Mouse (Mus musculus): ENCODE measurements at regions not wholly inside any gene's neighbourhood (a gene's known extent, or its start where the extent isn't known, plus 50 kb on each side); places are given as distances from the start of the nearest gene placed in this dataset.
A peak's percentile ranks its signal among the peaks of the same experiment; 100 is the strongest.

DNA sequence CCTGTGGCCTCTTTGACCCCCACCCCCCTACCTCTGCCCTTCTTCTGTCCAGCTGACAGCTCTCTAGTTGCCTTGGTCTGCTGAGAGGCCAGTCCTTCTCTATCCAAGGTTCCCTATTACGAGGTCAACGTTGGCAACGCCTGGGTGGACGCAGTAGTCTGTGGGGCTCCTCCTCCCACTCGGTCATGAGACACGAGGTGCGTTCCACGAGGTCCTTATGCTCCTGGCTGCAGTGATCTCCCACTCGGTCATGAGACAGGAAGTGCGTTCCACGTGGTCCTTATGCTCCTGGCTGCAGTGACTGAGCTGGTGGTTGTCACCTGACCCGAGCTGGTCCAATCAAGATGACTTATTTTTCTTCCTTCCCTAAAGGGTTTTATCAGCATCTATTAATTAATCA is 220.7 kb downstream of the Prex1 start:
- Histone ChIP-seq H3K9me3 (ENCODE audit: control insufficient read depth, low read length) (no peaks in the 10 kb centered on the region), H3K27me3 (ENCODE audit: control insufficient read depth, insufficient read depth, low read length) (no peaks in the 10 kb centered on the region), H3K4me1 (ENCODE audit: control insufficient read depth, insufficient read depth, low read length) (peaks cover 20% of the 10 kb centered on the region), H3K27ac (replicated peaks; ENCODE audit: low read depth, low read length) (no peak overlapping the region), H3K4me3 (replicated peaks; ENCODE audit: low read depth, low read length) (no peak overlapping the region), H3K9ac (replicated peaks; ENCODE audit: low read length) (no peak overlapping the region), H3K36me3 (ENCODE audit: control insufficient read depth, insufficient read depth, low read length) (no peaks in the 10 kb centered on the region), H3K4me2 (ENCODE audit: low read length) (no peak overlapping the region)
- WGBS = 86% methylated on average over 12 of the region's 12 CpGs
- DNase-seq = no peak
- no peak for ATAC-seq (ENCODE audit: low FRiP score, low TSS enrichment)

DNA sequence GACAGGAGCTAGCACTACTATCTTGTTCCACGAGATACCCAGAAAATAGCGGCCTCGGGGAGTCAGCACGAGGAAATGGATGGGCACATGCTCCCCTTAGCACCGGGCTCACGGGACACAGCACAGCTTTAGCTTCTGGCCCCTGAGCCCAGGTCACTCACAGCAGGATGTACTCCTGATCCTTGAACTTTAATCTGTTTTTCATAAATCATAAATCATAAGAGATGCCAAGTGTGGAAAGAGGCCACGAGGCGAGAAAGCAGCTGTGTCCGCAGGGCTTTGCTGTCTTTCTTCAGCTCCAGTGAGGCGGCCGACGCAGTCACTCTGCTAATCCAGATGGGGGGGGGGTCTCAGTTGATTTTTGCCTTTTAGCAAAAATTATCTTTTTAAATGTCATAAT is 221.2 kb downstream of the Prex1 start:
- DNase-seq (no peak), ATAC-seq (ENCODE audit: low FRiP score, low TSS enrichment) (no peak)
- Histone ChIP-seq H3K4me2 (ENCODE audit: low read length) (no peak overlapping the region), H3K27me3 (ENCODE audit: control insufficient read depth, insufficient read depth, low read length) (no peaks in the 10 kb centered on the region), H3K9me3 (ENCODE audit: control insufficient read depth, low read length) (no peaks in the 10 kb centered on the region), H3K4me1 (ENCODE audit: control insufficient read depth, insufficient read depth, low read length) (peaks cover 25% of the 10 kb centered on the region), H3K27ac (replicated peaks; ENCODE audit: low read depth, low read length) (no peak overlapping the region), H3K9ac (replicated peaks; ENCODE audit: low read length) (no peak overlapping the region), H3K36me3 (ENCODE audit: control insufficient read depth, insufficient read depth, low read length) (no peaks in the 10 kb centered on the region), H3K4me3 (replicated peaks; ENCODE audit: low read depth, low read length) (no peak overlapping the region)
- 74% methylated on average over 12 of the region's 12 CpGs for WGBS

DNA sequence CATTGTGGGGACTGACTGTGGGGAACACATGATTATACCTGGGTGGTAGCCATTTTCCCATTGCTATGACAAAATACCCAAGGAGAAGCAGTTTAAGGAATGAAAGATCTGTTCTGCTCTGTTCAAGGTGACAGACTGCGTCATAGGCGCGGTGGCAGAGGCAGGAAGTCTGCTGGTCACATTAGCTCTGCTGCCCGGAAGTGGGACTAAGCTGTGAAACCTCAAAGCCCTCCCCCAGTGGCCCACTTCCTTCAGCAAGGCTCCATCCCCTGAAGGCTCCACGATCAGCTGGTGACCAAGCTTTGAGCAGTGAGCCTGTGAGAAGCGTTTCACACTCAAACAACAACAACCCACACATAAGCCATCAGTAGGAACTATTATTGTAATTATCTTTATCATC is 221.8 kb downstream of the Prex1 start:
- no peak overlapping the region for H3K9ac ChIP-seq (replicated peaks; ENCODE audit: low read length)
- no peaks in the 10 kb centered on the region for H3K27me3 ChIP-seq (ENCODE audit: control insufficient read depth, insufficient read depth, low read length)
- DNase-seq (no peak), ATAC-seq (ENCODE audit: low FRiP score, low TSS enrichment) (no peak)
- no peak overlapping the region for H3K4me2 ChIP-seq (ENCODE audit: low read length)
- no peaks in the 10 kb centered on the region for H3K36me3 ChIP-seq (ENCODE audit: control insufficient read depth, insufficient read depth, low read length)
- WGBS = 89% methylated on average over 6 of the region's 6 CpGs
- peaks cover 30% of the 10 kb centered on the region for H3K4me1 ChIP-seq (ENCODE audit: control insufficient read depth, insufficient read depth, low read length)
- H3K4me3 ChIP-seq (replicated peaks; ENCODE audit: low read depth, low read length) = no peak overlapping the region
- no peaks in the 10 kb centered on the region for H3K9me3 ChIP-seq (ENCODE audit: control insufficient read depth, low read length)
- no peak overlapping the region for H3K27ac ChIP-seq (replicated peaks; ENCODE audit: low read depth, low read length)

DNA sequence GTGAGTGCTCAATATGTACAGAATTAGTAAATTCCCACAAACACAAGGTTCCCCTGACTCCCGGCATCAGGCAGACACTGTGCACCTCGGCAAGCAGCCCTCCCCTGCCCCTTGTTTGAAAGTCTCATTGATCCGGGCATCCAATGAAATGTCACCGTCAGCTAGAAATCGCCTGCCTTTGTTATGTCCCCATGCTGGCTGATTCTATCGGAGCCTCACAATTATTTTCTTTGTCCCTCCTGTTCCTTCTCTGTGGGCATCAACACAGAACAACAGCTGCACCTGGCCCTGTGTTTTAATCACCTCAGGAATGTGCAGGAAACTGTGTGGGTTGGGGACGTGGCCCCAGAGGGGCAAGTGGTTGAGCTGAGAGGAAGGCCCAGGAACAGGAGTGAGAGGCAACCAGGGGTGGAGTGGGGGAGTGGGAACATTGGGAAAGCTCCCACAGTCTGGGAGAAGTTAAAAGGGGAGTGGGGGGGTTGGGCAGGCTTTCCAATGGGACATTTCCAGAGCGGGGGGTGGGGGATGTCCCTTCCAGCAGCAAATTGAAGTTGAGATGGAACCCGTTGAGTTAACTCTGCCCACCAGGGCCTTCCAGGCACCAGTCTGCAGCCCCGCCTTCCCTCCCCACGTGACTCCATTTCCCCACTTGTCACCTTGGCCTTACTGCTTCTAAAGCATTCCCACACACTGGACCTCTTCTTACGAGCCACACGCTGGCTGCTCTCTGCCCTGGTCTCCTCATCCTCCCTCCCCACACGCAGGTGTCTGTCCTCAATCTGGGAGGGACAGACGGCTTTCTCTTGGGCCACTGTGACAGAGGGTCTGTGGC is 224.4 kb downstream of the Prex1 start:
- peak; percentile 71 for DNase-seq
- no peaks in the 10 kb centered on the region for H3K36me3 ChIP-seq (ENCODE audit: control insufficient read depth, insufficient read depth, low read length)
- H3K4me3 ChIP-seq (replicated peaks; ENCODE audit: low read depth, low read length) = no peak overlapping the region
- no peak overlapping the region for H3K9ac ChIP-seq (replicated peaks; ENCODE audit: low read length)
- H3K4me1 ChIP-seq (ENCODE audit: control insufficient read depth, insufficient read depth, low read length) = peaks cover 35% of the 10 kb centered on the region
- H3K27ac ChIP-seq (replicated peaks; ENCODE audit: low read depth, low read length) = peak overlapping the region; percentile 55
- ATAC-seq (ENCODE audit: low FRiP score, low TSS enrichment) = no peak
- no peaks in the 10 kb centered on the region for H3K27me3 ChIP-seq (ENCODE audit: control insufficient read depth, insufficient read depth, low read length)
- WGBS = 17% methylated on average over 15 of the region's 15 CpGs
- H3K4me2 ChIP-seq (ENCODE audit: low read length) = no peak overlapping the region
- H3K9me3 ChIP-seq (ENCODE audit: control insufficient read depth, low read length) = no peaks in the 10 kb centered on the region

DNA sequence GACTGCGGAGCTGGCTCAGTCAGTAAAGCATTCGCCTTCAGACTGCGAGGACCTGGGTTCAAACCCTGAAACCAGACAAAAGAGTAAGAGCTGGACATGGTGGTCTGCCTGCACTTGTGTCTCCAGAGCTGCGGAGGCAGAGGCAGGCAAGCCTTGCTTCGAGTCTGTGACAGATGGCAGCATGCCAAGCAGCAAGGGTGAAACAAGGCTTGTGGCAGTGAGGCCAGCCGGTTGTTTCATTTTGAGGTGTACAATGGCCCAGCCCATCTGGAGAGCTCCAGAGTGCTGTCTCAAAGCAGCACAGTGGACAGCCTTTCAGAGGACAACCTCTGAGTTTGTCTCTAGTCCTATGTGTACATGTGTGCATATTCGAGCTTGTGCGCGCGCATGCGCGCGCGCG is 225.9 kb downstream of the Prex1 start:
- H3K27ac ChIP-seq (replicated peaks; ENCODE audit: low read depth, low read length) = no peak overlapping the region
- DNase-seq = peak; percentile 72
- no peak overlapping the region for H3K9ac ChIP-seq (replicated peaks; ENCODE audit: low read length)
- no peaks in the 10 kb centered on the region for H3K27me3 ChIP-seq (ENCODE audit: control insufficient read depth, insufficient read depth, low read length)
- H3K36me3 ChIP-seq (ENCODE audit: control insufficient read depth, insufficient read depth, low read length) = no peaks in the 10 kb centered on the region
- H3K4me1 ChIP-seq (ENCODE audit: control insufficient read depth, insufficient read depth, low read length) = peaks cover 41% of the 10 kb centered on the region
- no peak overlapping the region for H3K4me2 ChIP-seq (ENCODE audit: low read length)
- ATAC-seq (ENCODE audit: low FRiP score, low TSS enrichment) = peak; percentile 18; the same call in 1 of the 2 replicates
- no peaks in the 10 kb centered on the region for H3K9me3 ChIP-seq (ENCODE audit: control insufficient read depth, low read length)
- 79% methylated on average over 15 of the region's 15 CpGs for WGBS
- no peak overlapping the region for H3K4me3 ChIP-seq (replicated peaks; ENCODE audit: low read depth, low read length)

DNA sequence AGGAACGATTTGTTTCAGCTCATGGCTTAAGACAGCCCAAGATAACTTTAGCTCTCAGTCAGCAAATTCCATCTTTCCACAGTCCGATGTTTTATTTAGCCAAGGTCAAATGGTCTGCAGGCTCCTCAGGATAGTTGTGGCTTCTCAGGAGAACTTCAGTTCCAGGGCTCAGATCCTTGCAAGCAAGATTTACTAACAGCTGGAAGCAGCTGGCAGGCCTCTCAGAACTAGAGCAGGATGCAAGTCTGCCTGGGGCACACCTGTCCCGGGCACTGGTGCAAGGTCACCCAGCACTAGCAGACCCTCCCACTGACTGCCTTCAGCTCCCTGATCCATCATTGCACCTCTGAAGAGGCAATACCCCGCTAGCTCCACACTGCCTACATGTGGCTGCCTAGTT is 227.8 kb downstream of the Prex1 start:
- peaks cover 41% of the 10 kb centered on the region for H3K4me1 ChIP-seq (ENCODE audit: control insufficient read depth, insufficient read depth, low read length)
- no peak for ATAC-seq (ENCODE audit: low FRiP score, low TSS enrichment)
- DNase-seq = no peak
- H3K4me3 ChIP-seq (replicated peaks; ENCODE audit: low read depth, low read length) = no peak overlapping the region
- H3K9me3 ChIP-seq (ENCODE audit: control insufficient read depth, low read length) = no peaks in the 10 kb centered on the region
- no peaks in the 10 kb centered on the region for H3K27me3 ChIP-seq (ENCODE audit: control insufficient read depth, insufficient read depth, low read length)
- 88% methylated on average over 4 of the region's 4 CpGs for WGBS
- no peak overlapping the region for H3K9ac ChIP-seq (replicated peaks; ENCODE audit: low read length)
- no peak overlapping the region for H3K4me2 ChIP-seq (ENCODE audit: low read length)
- no peaks in the 10 kb centered on the region for H3K36me3 ChIP-seq (ENCODE audit: control insufficient read depth, insufficient read depth, low read length)
- H3K27ac ChIP-seq (replicated peaks; ENCODE audit: low read depth, low read length) = no peak overlapping the region

DNA sequence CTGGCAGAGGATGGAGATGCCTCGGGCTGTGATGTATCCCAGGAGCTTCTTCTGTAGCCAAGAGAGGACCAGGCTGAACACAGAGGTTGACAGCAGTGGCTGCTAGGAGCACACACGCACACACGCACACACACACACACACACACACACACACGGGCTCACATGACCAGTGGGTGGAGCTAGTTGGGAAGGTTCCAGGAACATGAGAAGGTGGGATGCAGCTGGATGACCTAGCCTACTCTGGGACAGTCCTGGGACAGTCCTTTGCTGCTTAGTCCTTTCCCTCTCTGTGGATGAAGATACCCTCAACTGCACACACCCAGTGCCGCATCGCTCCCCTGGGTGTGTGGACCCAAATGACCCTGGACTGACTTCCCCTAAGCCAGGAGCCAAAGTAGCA is 228.3 kb downstream of the Prex1 start:
- peaks cover 41% of the 10 kb centered on the region for H3K4me1 ChIP-seq (ENCODE audit: control insufficient read depth, insufficient read depth, low read length)
- H3K9me3 ChIP-seq (ENCODE audit: control insufficient read depth, low read length) = no peaks in the 10 kb centered on the region
- no peak overlapping the region for H3K9ac ChIP-seq (replicated peaks; ENCODE audit: low read length)
- H3K27me3 ChIP-seq (ENCODE audit: control insufficient read depth, insufficient read depth, low read length) = no peaks in the 10 kb centered on the region
- H3K4me2 ChIP-seq (ENCODE audit: low read length) = no peak overlapping the region
- H3K4me3 ChIP-seq (replicated peaks; ENCODE audit: low read depth, low read length) = no peak overlapping the region
- no peaks in the 10 kb centered on the region for H3K36me3 ChIP-seq (ENCODE audit: control insufficient read depth, insufficient read depth, low read length)
- DNase-seq = no peak
- no peak for ATAC-seq (ENCODE audit: low FRiP score, low TSS enrichment)
- 91% methylated on average over 6 of the region's 6 CpGs for WGBS
- H3K27ac ChIP-seq (replicated peaks; ENCODE audit: low read depth, low read length) = no peak overlapping the region

DNA sequence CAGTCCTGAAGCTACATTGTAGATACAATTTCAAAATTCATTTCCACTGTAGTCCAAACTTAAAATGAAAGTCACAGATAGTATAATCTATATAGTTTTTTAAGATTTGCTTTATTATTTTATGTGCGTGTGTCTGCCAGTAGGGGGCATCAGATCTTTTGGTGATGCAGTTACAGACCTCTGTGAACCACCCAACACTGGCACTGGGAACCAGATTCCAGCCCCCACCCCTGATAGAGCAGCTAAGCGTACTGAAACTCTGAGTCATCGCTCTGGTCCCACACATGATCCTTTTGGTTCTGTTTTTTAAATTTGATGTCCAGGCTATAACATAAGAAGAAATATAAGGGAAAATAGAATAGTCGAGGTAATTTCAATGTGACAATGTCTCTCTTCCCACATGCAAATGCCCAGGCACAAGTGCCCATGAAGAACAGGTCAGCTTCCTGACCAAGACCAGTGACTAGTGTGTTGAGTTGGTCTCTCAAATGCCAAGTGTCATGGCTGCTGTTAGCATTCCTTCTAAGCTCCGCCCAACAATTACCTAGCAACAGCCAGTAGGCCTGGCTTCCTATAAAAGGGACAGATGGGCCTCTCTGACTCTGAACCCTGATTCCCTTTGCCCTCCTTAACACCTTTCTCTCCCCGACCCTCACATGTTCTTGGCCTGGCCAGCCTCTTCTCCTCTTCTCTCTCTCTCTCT is 229.9 kb downstream of the Prex1 start:
- ATAC-seq (ENCODE audit: low FRiP score, low TSS enrichment) (no peak), DNase-seq (no peak)
- Histone ChIP-seq H3K4me2 (ENCODE audit: low read length) (no peak overlapping the region), H3K27me3 (ENCODE audit: control insufficient read depth, insufficient read depth, low read length) (no peaks in the 10 kb centered on the region), H3K9ac (replicated peaks; ENCODE audit: low read length) (no peak overlapping the region), H3K4me3 (replicated peaks; ENCODE audit: low read depth, low read length) (no peak overlapping the region), H3K9me3 (ENCODE audit: control insufficient read depth, low read length) (no peaks in the 10 kb centered on the region), H3K27ac (replicated peaks; ENCODE audit: low read depth, low read length) (no peak overlapping the region), H3K36me3 (ENCODE audit: control insufficient read depth, insufficient read depth, low read length) (no peaks in the 10 kb centered on the region), H3K4me1 (ENCODE audit: control insufficient read depth, insufficient read depth, low read length) (peaks cover 30% of the 10 kb centered on the region)
- WGBS = 85% methylated on average over 6 of the region's 6 CpGs
